ENCODE assay signal across 8 mouse cellular contexts in genomic region chr13:95765017-95765416, GRCm38 (mm10).
DNase-seq lines count a peak whose midpoint lies in the region; ATAC-seq and TF ChIP-seq lines count a peak whose summit lies in the region.

No protein-coding gene starts in this region.

- H3K9me3 ChIP-seq in heart, embryonic 14.5 days (ENCODE audit: control insufficient read depth, low read length): no peaks in the 10 kb centered on the region
- H3K9me3 ChIP-seq in kidney, embryonic 15.5 days (replicated peaks): no peaks in the 10 kb centered on the region
- no peaks in the 10 kb centered on the region for H3K9me3 ChIP-seq in stomach, embryonic 15.5 days

- peak overlapping the region; percentile 47 for H3K4me2 ChIP-seq in heart, embryonic 14.5 days (ENCODE audit: low read length)
- peak overlapping the region; percentile 28; the same call in 1 of the 2 replicates for H3K4me2 ChIP-seq in kidney, embryonic 15.5 days
- peak overlapping the region; percentile 8; the same call in 1 of the 2 replicates for H3K4me2 ChIP-seq in stomach, embryonic 15.5 days

- peak overlapping the region; percentile 10; the same call in 1 of the 2 replicates for H3K9ac ChIP-seq in heart, embryonic 14.5 days (ENCODE audit: low read length)
- H3K9ac ChIP-seq in kidney, embryonic 15.5 days: no peak overlapping the region
- no peak overlapping the region for H3K9ac ChIP-seq in stomach, embryonic 15.5 days

- H3K27ac ChIP-seq in heart, embryonic 14.5 days (replicated peaks in 1 of 2; ENCODE audit: control insufficient read depth in 1 of 2, insufficient read depth in 1 of 2, low read depth in 2 of 2, low read length in 2 of 2): peak overlapping the region; percentile 74 to 76
- peak overlapping the region; percentile 83 for H3K27ac ChIP-seq in kidney, embryonic 15.5 days
- H3K27ac ChIP-seq in stomach, embryonic 15.5 days: peak overlapping the region; percentile 82

- TF ChIP-seq CTCF in brain, embryonic 14.5 days (IDR thresholded peaks at IDR 0.05; ENCODE audit: borderline replicate concordance, extremely low read depth, insufficient read depth, insufficient read length): no peak

- no peaks in the 10 kb centered on the region for H3K36me3 ChIP-seq in heart, embryonic 14.5 days (ENCODE audit: control insufficient read depth, insufficient read depth, low read length)
- no peaks in the 10 kb centered on the region for H3K36me3 ChIP-seq in kidney, embryonic 15.5 days
- no peaks in the 10 kb centered on the region for H3K36me3 ChIP-seq in stomach, embryonic 15.5 days

- peaks cover 16 to 31% of the 10 kb centered on the region in 2 experiments for H3K4me1 ChIP-seq in heart, embryonic 14.5 days (ENCODE audit: control insufficient read depth in 2 of 2, insufficient read depth in 2 of 2, low read length in 2 of 2)
- peaks cover 39% of the 10 kb centered on the region for H3K4me1 ChIP-seq in kidney, embryonic 15.5 days
- 0 out of 2 replicates have a peak, but pooled peaks cover 5% of the 10 kb centered on the region for H3K4me1 ChIP-seq in stomach, embryonic 15.5 days

- ATAC-seq in heart, embryonic 14.5 days (ENCODE audit: insufficient number of reproducible peaks, insufficient read depth, low FRiP score, low read depth): peak; percentile 72
- ATAC-seq in kidney, embryonic 15.5 days (replicated peaks; ENCODE audit: low FRiP score): peak; percentile 88
- ATAC-seq in megakaryocyte, adult 5-6 weeks (ENCODE audit: poor library complexity, severe bottlenecking): peak; percentile 89
- ATAC-seq in stomach, embryonic 15.5 days (ENCODE audit: insufficient read depth, low FRiP score, low read depth): peak; percentile 84

- DNase-seq in B cell, adult 2 months: peak; percentile 8 to 15
- DNase-seq in brain, embryonic 14.5 days (ENCODE audit: low read depth): peak; percentile 95
- no peak for DNase-seq in adrenal gland, postnatal 25 days
- DNase-seq in c-Kit-positive CD71-positive TER-119-positive erythroid progenitor cells, embryonic 14.5 days (ENCODE audit: low spot score): no peak

- H3K4me3 ChIP-seq in heart, embryonic 14.5 days (ENCODE audit: control insufficient read depth in 1 of 2, insufficient read depth in 1 of 2, low read depth in 1 of 2, low read length in 2 of 2): peak overlapping the region in 1 of 2 experiments; percentile 5; a peak in 1 of 4 replicates
- no peak overlapping the region for H3K4me3 ChIP-seq in kidney, embryonic 15.5 days (replicated peaks)
- H3K4me3 ChIP-seq in stomach, embryonic 15.5 days (replicated peaks): no peak overlapping the region

- WGBS in heart, embryonic 14.5 days: 4% methylated on average over 9 of the region's 9 CpGs
- WGBS in kidney, embryonic 15.5 days: 6% methylated on average over 9 of the region's 9 CpGs
- 22% methylated on average over 9 of the region's 9 CpGs for WGBS in stomach, embryonic 15.5 days

- no peaks in the 10 kb centered on the region for H3K27me3 ChIP-seq in heart, embryonic 14.5 days (ENCODE audit: control insufficient read depth, insufficient read depth, low read length)
- no peaks in the 10 kb centered on the region for H3K27me3 ChIP-seq in kidney, embryonic 15.5 days
- no peaks in the 10 kb centered on the region for H3K27me3 ChIP-seq in stomach, embryonic 15.5 days (replicated peaks)

- TF ChIP-seq POLR2A in brain, embryonic 14.5 days (IDR thresholded peaks at IDR 0.05; ENCODE audit: borderline replicate concordance, extremely low read depth, insufficient read depth, insufficient read length, poor library complexity, severe bottlenecking): no peak

Comparison
In these comparisons a context has a peak if more than half of its experiments do, and no peak if none do; other contexts are left out.
1. DNase-seq: peak in B cell, adult 2 months (2 of 2) and brain, embryonic 14.5 days (single experiment); none in adrenal gland, postnatal 25 days (single experiment) and c-Kit-positive CD71-positive TER-119-positive erythroid progenitor cells, embryonic 14.5 days (single experiment).
2. Peak in every context shown above with its lines, with median percentiles within 50 percentile points of each other: ATAC-seq, H3K27ac ChIP-seq and H3K4me2 ChIP-seq.